Mouse (Mus musculus) stomach, embryonic 15.5 days (tissue): ENCODE results near the gene Gm35315. TPM values are rescaled to one million over a fixed set of nuclear protein-coding genes. Genes with fewer than 3 reads are reported as not detected.
"Not testable (repeated sequence)": the region's sequence is repeated elsewhere in the genome, so short reads cannot be mapped to it uniquely, and the experiment has no call there.

Experiments used
- ATAC-seq: fragments of 200-750 bp; cut with Nextera tagmentation; 2 replicates; pipeline ENCODE4 v1.8.0; 2017; ENCODE audit warnings: low read depth, moderate number of reproducible peaks, moderate TSS enrichment; ENCODE audit not compliant: insufficient read depth, low FRiP score
- H3K27ac ChIP-seq: fragments of 300-500 bp; sonication (generic); 2 replicates; pipeline ENCODE4 v1.5.1; 2015; ENCODE audit warnings: mild to moderate bottlenecking, inconsistent platforms
- H3K27me3 ChIP-seq: fragments of 300-500 bp; sonication (generic); replicated peaks from 2 replicates; pipeline ENCODE4 v1.6.1; 2015; ENCODE audit warnings: inconsistent platforms
- H3K36me3 ChIP-seq: fragments of 300-500 bp; sonication (generic); 2 replicates; pipeline ENCODE4 v1.6.1; 2015; ENCODE audit warnings: inconsistent platforms
- H3K4me1 ChIP-seq: fragments of 300-500 bp; sonication (generic); 2 replicates; pipeline ENCODE4 v1.6.1; 2015; ENCODE audit warnings: inconsistent platforms
- H3K4me2 ChIP-seq: fragments of 300-500 bp; sonication (generic); 2 replicates; pipeline ENCODE4 v1.6.1; 2015; ENCODE audit warnings: mild to moderate bottlenecking, inconsistent platforms
- H3K4me3 ChIP-seq: fragments of 300-500 bp; sonication (generic); replicated peaks from 2 replicates; pipeline ENCODE4 v1.5.1; 2015; ENCODE audit warnings: inconsistent platforms
- H3K9ac ChIP-seq: fragments of 300-500 bp; sonication (generic); 2 replicates; pipeline ENCODE4 v1.6.1; 2015; ENCODE audit warnings: inconsistent platforms
- H3K9me3 ChIP-seq: fragments of 300-500 bp; sonication (generic); 2 replicates; pipeline ENCODE4 v1.6.1; 2016; ENCODE audit warnings: inconsistent platforms
- WGBS: fragments of 180-500 bp; shearing (Covaris S2); methylation state at CpG from one replicate; pipeline ENCODE4 v1.1.7; 2015; 5-methylcytosine and 5-hydroxymethylcytosine counted together
- polyA plus RNA-seq: library from polyadenylated mRNA; unstranded; fragments of >200 nt; fragmentation: Nextera tagmentation; extraction: Ambion mirVana; gene quantifications from 2 replicates; pipeline ENCODE4 v1.2.1, GENCODE M21; 2015

Gm35315 gene
- polyA plus RNA-seq, 1 experiment from 2014 or later = 1.6 TPM

- peak; percentile 9; the same call in 1 of the 2 replicates for ATAC-seq
- Histone ChIP-seq H3K36me3 (peaks cover 19% of the 10 kb centered on the region), H3K4me2 (peak within 1 kb of the TSS; percentile 83), H3K27ac (no peak within 1 kb of the TSS; the same call in 1 of the 2 replicates), H3K4me1 (peaks cover 17% of the 10 kb centered on the region), H3K9ac (no peak within 1 kb of the TSS), H3K4me3 (peak within 1 kb of the TSS; percentile 37; the same call in 1 of the 2 replicates), H3K9me3 (no peaks in the 10 kb centered on the region), H3K27me3 (no peaks in the 10 kb centered on the region)
- WGBS = 11% methylated on average over 25 of the region's 25 CpGs
Measured at GRCm38 (mm10) chr5:110099656-110100580, 5.7 kb upstream of the Gm35315 start, which contains the start of gene Plcxd1. TSS of gene Plcxd1 (plus strand) at chr5:110099969.

- Histone ChIP-seq H3K36me3 (peaks cover 10% of the 10 kb centered on the region), H3K27me3 (no peaks in the 10 kb centered on the region), H3K9ac (no peak overlapping the region), H3K9me3 (no peaks in the 10 kb centered on the region), H3K4me2 (no peak overlapping the region), H3K4me1 (peaks cover 17% of the 10 kb centered on the region), H3K27ac (no peak overlapping the region), H3K4me3 (no peak overlapping the region)
- 41% methylated on average over 1 of the region's 1 CpGs for WGBS
- ATAC-seq = no peak
Measured at GRCm38 (mm10) chr5:110098991-110099477, 4.8 kb upstream of the Gm35315 start.

GRCm38 (mm10) chr5:110094847-110095213, 610 bp upstream of the Gm35315 start:
- Histone ChIP-seq H3K4me3 (peak overlapping the region; percentile 54), H3K9ac (peak overlapping the region; percentile 17; the same call in 1 of the 2 replicates), H3K36me3 (no peaks in the 10 kb centered on the region), H3K9me3 (no peaks in the 10 kb centered on the region), H3K27me3 (no peaks in the 10 kb centered on the region), H3K4me2 (peak overlapping the region; percentile 80), H3K27ac (peak overlapping the region; percentile 52), H3K4me1 (no peaks in the 10 kb centered on the region)
- 0 out of 2 replicates have a peak, but pooled peaks have one; percentile 8 for ATAC-seq
- WGBS = 1% methylated on average over 4 of the region's 4 CpGs

GRCm38 (mm10) chr5:110091546-110091945, 2.7 kb downstream of the Gm35315 start:
- no peaks in the 10 kb centered on the region for H3K9me3 ChIP-seq
- 57% methylated on average over 2 of the region's 2 CpGs for WGBS
- H3K4me2 ChIP-seq = no peak overlapping the region
- H3K27me3 ChIP-seq = no peaks in the 10 kb centered on the region
- no peaks in the 10 kb centered on the region for H3K4me1 ChIP-seq
- no peak for ATAC-seq
- H3K9ac ChIP-seq = no peak overlapping the region
- no peaks in the 10 kb centered on the region for H3K36me3 ChIP-seq
- H3K27ac ChIP-seq = no peak overlapping the region
- H3K4me3 ChIP-seq = no peak overlapping the region

- Histone ChIP-seq H3K36me3 (no peaks in the 10 kb centered on the region), H3K27me3 (no peaks in the 10 kb centered on the region), H3K9ac (no peak overlapping the region), H3K4me2 (no peak overlapping the region), H3K27ac (no peak overlapping the region), H3K4me3 (no peak overlapping the region), H3K4me1 (no peaks in the 10 kb centered on the region), H3K9me3 (no peaks in the 10 kb centered on the region)
- ATAC-seq = no peak
- 29% methylated on average over 14 of the region's 14 CpGs for WGBS
Measured at GRCm38 (mm10) chr5:110086161-110086866, 7.9 kb downstream of the Gm35315 start.

GRCm38 (mm10) chr5:110082961-110083360, 11.3 kb downstream of the Gm35315 start:
- H3K9ac ChIP-seq = no peak overlapping the region
- no peak for ATAC-seq
- 0 out of 2 replicates have a peak, but pooled peaks cover 8% of the 10 kb centered on the region for H3K9me3 ChIP-seq
- no peaks in the 10 kb centered on the region for H3K4me1 ChIP-seq
- no peaks in the 10 kb centered on the region for H3K36me3 ChIP-seq
- no peak overlapping the region for H3K4me2 ChIP-seq
- 79% methylated on average over 4 of the region's 4 CpGs for WGBS
- H3K27ac ChIP-seq = no peak overlapping the region
- H3K27me3 ChIP-seq = no peaks in the 10 kb centered on the region
- H3K4me3 ChIP-seq = no peak overlapping the region

GRCm38 (mm10) chr5:110072413-110072812, 21.8 kb downstream of the Gm35315 start, which contains the start of gene Gm17655:
TSS of gene Gm17655 (minus strand) at chr5:110072513.
- H3K4me3 ChIP-seq, H3K27ac ChIP-seq, H3K9ac ChIP-seq, ATAC-seq, H3K4me1 ChIP-seq, H3K4me2 ChIP-seq, H3K9me3 ChIP-seq, H3K27me3 ChIP-seq, H3K36me3 ChIP-seq: not testable (repeated sequence)
- 91% methylated on average over 2 of the region's 2 CpGs for whole genome bisulfite sequencing

- WGBS = under 1% methylated on average over 19 of the region's 19 CpGs
- Histone ChIP-seq H3K27ac (peak overlapping the region; percentile 77), H3K27me3 (no peaks in the 10 kb centered on the region), H3K4me2 (peak overlapping the region; percentile 54), H3K4me1 (no peaks in the 10 kb centered on the region), H3K36me3 (no peaks in the 10 kb centered on the region), H3K4me3 (peak overlapping the region; percentile 63), H3K9me3 (no peaks in the 10 kb centered on the region), H3K9ac (peak overlapping the region; percentile 41; the same call in 1 of the 2 replicates)
- peak; percentile 99 for ATAC-seq
Measured at GRCm38 (mm10) chr5:110057637-110058408, 36.4 kb downstream of the Gm35315 start.

Other genes starting within 250 kb of the Gm35315 start
- gene Gm15446, start 171.0 kb downstream of the Gm35315 start, polyA plus RNA-seq = 0.54 and 0.61 TPM in 2 replicates
- 22.7 and 23.3 TPM in 2 replicates for gene Zfp932, start 97.9 kb downstream of the Gm35315 start, polyA plus RNA-seq
- gene Gm17655, start 21.9 kb downstream of the Gm35315 start, polyA plus RNA-seq = 2.8 and 4.6 TPM in 2 replicates
- 1.1 TPM in 2 replicates for gene Plcxd1, start 5.5 kb upstream of the Gm35315 start, polyA plus RNA-seq
- 28.7 and 32.3 TPM in 2 replicates for gene Gtpbp6, start 13.8 kb upstream of the Gm35315 start, polyA plus RNA-seq
- 5.4 TPM in 2 replicates for gene Zfp605, start 15.7 kb upstream of the Gm35315 start, polyA plus RNA-seq
- 32.6 and 34.3 TPM in 2 replicates for gene Chfr, start 41.4 kb upstream of the Gm35315 start, polyA plus RNA-seq
- 18.9 and 19.3 TPM in 2 replicates for gene Golga3, start 82.3 kb upstream of the Gm35315 start, polyA plus RNA-seq
- 23.8 and 24.8 TPM in 2 replicates for gene Ankle2, start 136.6 kb upstream of the Gm35315 start, polyA plus RNA-seq
- 50.2 and 55.4 TPM in 2 replicates for gene Pgam5, start 175.5 kb upstream of the Gm35315 start, polyA plus RNA-seq
- 10.5 and 11.1 TPM in 2 replicates for gene Pxmp2, start 191.8 kb upstream of the Gm35315 start, polyA plus RNA-seq
- gene Pole, start 191.9 kb upstream of the Gm35315 start, polyA plus RNA-seq = 24.0 and 28.8 TPM in 2 replicates
- gene P2rx2, start 248.8 kb upstream of the Gm35315 start, polyA plus RNA-seq = 0.70 and 0.73 TPM in 2 replicates